Mouse (Mus musculus) thymus, adult 2 months (tissue): ENCODE measurements at regions not wholly inside any gene's neighbourhood (a gene's known extent, or its start where the extent isn't known, plus 50 kb on each side); places are given as distances from the start of the nearest gene placed in this dataset.

Source experiments
- CTCF ChIP-seq: fragments of 200-500 bp; IDR thresholded peaks from 2 replicates; pipeline ENCODE4 v1.5.1; 2012; ENCODE audit warnings: mild to moderate bottlenecking, control low read depth, low read length, moderate library complexity, borderline replicate concordance; ENCODE audit not compliant: control insufficient read depth, poor library complexity, insufficient read depth; ENCODE audit errors: extremely low read depth
- POLR2A ChIP-seq: fragments of 200-500 bp; IDR thresholded peaks from 2 replicates; pipeline ENCODE4 v1.6.1; 2012; ENCODE audit warnings: mild to moderate bottlenecking, low read length, control low read depth, moderate library complexity; ENCODE audit not compliant: control insufficient read depth, poor library complexity, insufficient read depth; ENCODE audit errors: extremely low read depth

- TF ChIP-seq CTCF, result no peak
- no peak for TF ChIP-seq POLR2A
Measured at GRCm38 (mm10) chr13:81856072-81856471, 73.2 kb downstream of the Cetn3 start.
